Mouse (Mus musculus) midbrain, embryonic 12.5 days (tissue): ENCODE measurements around the gene Gm28845. TPM values are rescaled to one million over a fixed set of nuclear protein-coding genes. Genes with fewer than 3 reads are reported as not detected.
A peak's percentile ranks its signal among the peaks of the same experiment; 100 is the strongest.

Source experiments
- ATAC-seq: fragments of 200-750 bp; cut with Nextera tagmentation; 2 replicates; pipeline ENCODE4 v1.8.0; 2017; ENCODE audit warnings: low read depth, moderate TSS enrichment, moderate library complexity; ENCODE audit not compliant: low FRiP score
- H3K27ac ChIP-seq: fragments of 300-500 bp; sonication (generic); replicated peaks from 2 replicates; pipeline ENCODE4 v1.5.1; 2016; ENCODE audit warnings: mild to moderate bottlenecking
- H3K27me3 ChIP-seq: fragments of 300-500 bp; sonication (generic); 2 replicates; pipeline ENCODE4 v1.6.1; 2016; ENCODE audit warnings: mild to moderate bottlenecking
- H3K36me3 ChIP-seq: fragments of 300-500 bp; sonication (generic); 2 replicates; pipeline ENCODE4 v1.6.1; 2016
- H3K4me1 ChIP-seq: fragments of 300-500 bp; sonication (generic); 2 replicates; pipeline ENCODE4 v1.6.1; 2016
- H3K4me2 ChIP-seq: fragments of 300-500 bp; sonication (generic); replicated peaks from 2 replicates; pipeline ENCODE4 v1.6.1; 2016; ENCODE audit warnings: mild to moderate bottlenecking, moderate library complexity
- H3K4me3 ChIP-seq: fragments of 300-500 bp; sonication (generic); 2 replicates; pipeline ENCODE4 v1.5.1; 2016; ENCODE audit warnings: mild to moderate bottlenecking
- H3K9ac ChIP-seq: fragments of 300-500 bp; sonication (generic); replicated peaks from 2 replicates; pipeline ENCODE4 v1.6.1; 2016; ENCODE audit warnings: mild to moderate bottlenecking, moderate library complexity
- H3K9me3 ChIP-seq: fragments of 300-500 bp; sonication (generic); 2 replicates; pipeline ENCODE4 v1.6.1; 2016; ENCODE audit warnings: mild to moderate bottlenecking
- WGBS: fragments of 180-500 bp; shearing (Covaris S2); methylation state at CpG from one replicate; pipeline ENCODE4 v1.1.7; 2016; 5-methylcytosine and 5-hydroxymethylcytosine counted together
- polyA plus RNA-seq: library from polyadenylated mRNA; unstranded; fragments of >200 nt; fragmentation: Nextera tagmentation; extraction: Ambion mirVana; gene quantifications from 2 replicates; pipeline ENCODE4 v1.2.1, GENCODE M21; 2016

Gene Gm28845
- polyA plus RNA-seq, 1 experiment from 2014 or later, result not detected

GRCm38 (mm10) chr1:65129634-65130180 lies 10.3 kb upstream of the Gm28845 start:
- no peaks in the 10 kb centered on the region for H3K27me3 ChIP-seq
- H3K4me1 ChIP-seq, result no peaks in the 10 kb centered on the region
- WGBS, result 86% methylated on average over 3 of the region's 3 CpGs
- H3K36me3 ChIP-seq, result no peaks in the 10 kb centered on the region
- ATAC-seq, result no peak
- H3K4me2 ChIP-seq, result no peak overlapping the region
- no peaks in the 10 kb centered on the region for H3K9me3 ChIP-seq
- H3K4me3 ChIP-seq, result no peak overlapping the region
- H3K27ac ChIP-seq, result no peak overlapping the region
- H3K9ac ChIP-seq, result no peak overlapping the region

GRCm38 (mm10) chr1:65122574-65123372 lies 3.4 kb upstream of the Gm28845 start, which contains the start of gene D630023F18Rik:
Gene D630023F18Rik, minus strand, starts transcription at chr1:65123214.
- ATAC-seq, result no peak
- no peaks in the 10 kb centered on the region for H3K36me3 ChIP-seq
- H3K9ac ChIP-seq, result no peak within 1 kb of the TSS; the same call in 1 of the 2 replicates
- WGBS, result 24% methylated on average over 9 of the region's 9 CpGs
- no peaks in the 10 kb centered on the region for H3K27me3 ChIP-seq
- H3K27ac ChIP-seq, result no peak within 1 kb of the TSS
- peak within 1 kb of the TSS; percentile 50 for H3K4me2 ChIP-seq
- no peaks in the 10 kb centered on the region for H3K4me1 ChIP-seq
- no peaks in the 10 kb centered on the region for H3K9me3 ChIP-seq
- H3K4me3 ChIP-seq, result peak within 1 kb of the TSS; percentile 21

DNA sequence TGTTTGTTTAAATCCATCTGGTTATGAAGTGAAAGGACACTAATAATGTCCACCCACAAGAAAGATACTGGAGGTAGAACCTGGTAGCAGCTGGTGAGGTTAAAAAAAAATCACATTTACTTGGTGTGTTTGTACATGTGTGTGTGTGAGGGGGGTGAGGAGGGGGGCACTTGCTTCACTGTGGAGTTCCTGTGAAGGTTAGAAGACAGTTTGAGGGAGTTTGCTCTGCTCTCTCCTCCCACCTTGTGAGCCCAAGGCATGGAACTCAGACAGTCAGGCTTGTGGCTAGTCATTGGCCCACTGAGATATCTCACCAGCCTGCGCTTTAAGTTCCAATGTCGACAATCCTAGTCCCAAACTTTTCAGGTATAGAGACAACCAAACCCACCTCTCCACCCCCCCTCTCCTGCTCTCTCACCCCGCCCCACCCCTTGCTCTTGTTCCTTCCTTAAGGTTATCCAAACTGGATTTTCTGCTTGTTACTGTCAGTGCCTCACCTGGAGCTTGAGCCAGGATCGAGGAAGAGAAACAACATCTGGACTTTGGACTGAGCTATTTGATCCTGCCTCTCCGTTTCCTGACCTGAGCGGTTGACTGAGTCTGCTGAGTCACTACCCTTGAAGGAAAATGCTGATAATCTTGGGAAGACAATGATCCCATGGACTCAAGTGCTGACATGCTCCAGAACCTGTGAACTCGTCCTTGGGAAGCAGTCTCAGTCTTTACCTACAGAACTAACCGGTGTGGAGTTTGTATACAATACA lies 1.0 kb downstream of the Gm28845 start:
- H3K4me3 ChIP-seq, result no peak overlapping the region
- WGBS, result 76% methylated on average over 8 of the region's 8 CpGs
- H3K4me2 ChIP-seq, result no peak overlapping the region
- no peaks in the 10 kb centered on the region for H3K36me3 ChIP-seq
- H3K9ac ChIP-seq, result no peak overlapping the region
- H3K9me3 ChIP-seq, result no peaks in the 10 kb centered on the region
- no peaks in the 10 kb centered on the region for H3K4me1 ChIP-seq
- no peaks in the 10 kb centered on the region for H3K27me3 ChIP-seq
- no peak overlapping the region for H3K27ac ChIP-seq
- no peak for ATAC-seq

DNA sequence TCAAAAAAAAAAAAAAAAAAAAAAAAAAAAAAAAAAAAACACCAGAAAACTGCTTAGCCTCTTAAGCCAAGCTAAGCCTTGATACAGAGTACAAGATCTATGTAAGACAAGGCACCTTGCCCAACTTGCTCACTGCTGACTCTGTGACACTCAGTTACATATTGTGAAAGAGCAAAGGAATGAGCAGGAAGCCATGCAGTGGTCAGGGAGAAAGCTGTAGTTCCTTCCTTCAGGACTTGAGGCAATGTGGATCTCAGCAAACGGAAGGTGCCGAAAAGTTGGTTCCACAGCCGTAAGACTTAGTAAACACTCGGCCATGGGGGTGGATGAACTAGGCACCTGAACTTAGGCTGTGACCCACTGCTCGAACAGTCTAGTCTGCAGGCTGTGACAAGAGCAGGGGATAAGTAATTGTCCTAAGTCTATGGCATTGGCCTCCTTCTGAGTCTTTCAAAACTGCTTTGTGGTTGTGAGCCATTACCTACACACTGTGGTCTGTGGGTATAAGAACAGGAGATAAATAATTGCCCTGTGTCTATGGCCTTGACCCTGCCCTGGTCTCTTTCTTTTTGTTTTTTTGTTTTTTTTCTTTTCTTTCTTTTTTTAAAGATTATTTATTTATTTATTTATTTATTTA lies 5.7 kb downstream of the Gm28845 start:
- Histone ChIP-seq H3K4me2 (no peak overlapping the region), H3K4me1 (no peaks in the 10 kb centered on the region), H3K4me3 (no peak overlapping the region), H3K9ac (no peak overlapping the region), H3K27me3 (no peaks in the 10 kb centered on the region), H3K9me3 (no peaks in the 10 kb centered on the region), H3K36me3 (no peaks in the 10 kb centered on the region), H3K27ac (no peak overlapping the region)
- WGBS, result 90% methylated on average over 5 of the region's 5 CpGs
- ATAC-seq, result no peak

DNA sequence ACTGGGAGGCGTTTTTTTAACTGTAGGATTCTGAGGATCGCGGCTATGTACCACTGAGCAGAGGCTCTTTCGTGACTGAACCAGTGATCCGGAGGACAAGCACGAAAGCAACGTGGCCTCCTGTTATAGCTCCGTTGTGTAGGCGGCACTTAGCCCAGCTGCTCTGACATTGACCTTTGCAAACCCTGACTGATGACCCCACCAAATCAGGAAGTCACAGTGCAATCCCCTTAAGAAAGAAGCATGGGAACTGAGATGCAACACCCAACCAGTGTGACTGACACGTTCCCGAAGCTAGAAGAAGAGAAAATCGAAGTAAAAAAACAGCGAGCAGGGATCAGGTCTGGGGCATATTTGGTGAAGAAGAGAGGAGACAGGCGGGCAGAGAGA lies 6.6 kb downstream of the Gm28845 start:
- H3K27ac ChIP-seq, result no peak overlapping the region
- H3K27me3 ChIP-seq, result no peaks in the 10 kb centered on the region
- no peak overlapping the region for H3K4me3 ChIP-seq
- peak overlapping the region; percentile 18; the same call in 1 of the 2 replicates for H3K4me2 ChIP-seq
- H3K36me3 ChIP-seq, result no peaks in the 10 kb centered on the region
- H3K4me1 ChIP-seq, result no peaks in the 10 kb centered on the region
- WGBS, result 62% methylated on average over 14 of the region's 14 CpGs
- no peak overlapping the region for H3K9ac ChIP-seq
- ATAC-seq, result no peak
- H3K9me3 ChIP-seq, result no peaks in the 10 kb centered on the region

DNA sequence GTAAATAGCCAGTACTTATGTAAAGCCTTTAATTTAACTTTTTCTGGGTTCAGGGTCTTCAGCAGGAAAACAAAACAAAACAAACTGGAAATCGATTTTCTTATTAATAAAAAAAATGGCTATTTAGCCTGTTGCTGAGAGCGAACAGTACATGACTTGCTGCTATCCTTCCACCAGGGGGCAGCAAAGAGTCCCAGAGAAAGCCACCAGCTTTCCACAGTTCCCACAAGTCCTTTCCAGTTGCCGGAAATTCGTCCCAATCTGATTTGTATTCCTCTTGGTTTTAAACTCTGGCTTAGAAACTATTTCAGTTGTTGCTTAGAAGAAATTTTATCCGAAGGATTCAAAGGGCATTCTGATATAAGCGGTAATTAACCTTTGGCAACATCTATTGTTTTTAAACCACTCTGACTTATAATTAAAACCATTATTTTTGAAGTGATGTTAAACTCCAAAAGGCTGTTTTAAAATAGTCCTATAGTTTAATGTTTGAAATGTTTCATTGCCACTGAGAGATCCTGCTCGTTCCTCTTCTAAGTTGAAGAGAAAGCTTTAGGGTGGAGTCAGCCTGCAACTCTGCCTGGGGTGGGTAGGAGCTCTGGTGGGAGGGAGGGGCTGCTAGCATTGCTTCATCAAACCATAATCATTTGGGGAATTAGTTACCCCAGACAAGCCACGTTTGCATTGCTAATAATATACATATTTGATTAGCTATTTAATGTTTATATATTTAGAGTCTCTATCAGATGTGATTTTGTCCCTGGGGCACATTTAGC lies 7.1 kb downstream of the Gm28845 start:
- no peak overlapping the region for H3K9ac ChIP-seq
- peak overlapping the region; percentile 18; the same call in 1 of the 2 replicates for H3K4me2 ChIP-seq
- no peaks in the 10 kb centered on the region for H3K27me3 ChIP-seq
- no peak overlapping the region for H3K4me3 ChIP-seq
- 0 out of 2 replicates have a peak, but pooled peaks have one; percentile 34 for ATAC-seq
- no peaks in the 10 kb centered on the region for H3K36me3 ChIP-seq
- 16% methylated on average over 8 of the region's 8 CpGs for WGBS
- no peak overlapping the region for H3K27ac ChIP-seq
- no peaks in the 10 kb centered on the region for H3K9me3 ChIP-seq
- H3K4me1 ChIP-seq, result no peaks in the 10 kb centered on the region

- Histone ChIP-seq H3K9me3 (no peaks in the 10 kb centered on the region), H3K27me3 (no peaks in the 10 kb centered on the region), H3K27ac (no peak overlapping the region), H3K4me1 (no peaks in the 10 kb centered on the region), H3K4me2 (no peak overlapping the region), H3K36me3 (no peaks in the 10 kb centered on the region), H3K4me3 (no peak overlapping the region), H3K9ac (no peak overlapping the region)
- 77% methylated on average over 25 of the region's 25 CpGs for WGBS
- ATAC-seq, result no peak
Measured at GRCm38 (mm10) chr1:65109756-65110435, 9.5 kb downstream of the Gm28845 start.

GRCm38 (mm10) chr1:65109196-65109595 lies 10.2 kb downstream of the Gm28845 start:
- Histone ChIP-seq H3K36me3 (no peaks in the 10 kb centered on the region), H3K4me3 (no peak overlapping the region), H3K9me3 (no peaks in the 10 kb centered on the region), H3K27me3 (no peaks in the 10 kb centered on the region), H3K4me2 (no peak overlapping the region), H3K27ac (no peak overlapping the region), H3K9ac (no peak overlapping the region), H3K4me1 (no peaks in the 10 kb centered on the region)
- no peak for ATAC-seq
- WGBS, result 91% methylated on average over 8 of the region's 8 CpGs

DNA sequence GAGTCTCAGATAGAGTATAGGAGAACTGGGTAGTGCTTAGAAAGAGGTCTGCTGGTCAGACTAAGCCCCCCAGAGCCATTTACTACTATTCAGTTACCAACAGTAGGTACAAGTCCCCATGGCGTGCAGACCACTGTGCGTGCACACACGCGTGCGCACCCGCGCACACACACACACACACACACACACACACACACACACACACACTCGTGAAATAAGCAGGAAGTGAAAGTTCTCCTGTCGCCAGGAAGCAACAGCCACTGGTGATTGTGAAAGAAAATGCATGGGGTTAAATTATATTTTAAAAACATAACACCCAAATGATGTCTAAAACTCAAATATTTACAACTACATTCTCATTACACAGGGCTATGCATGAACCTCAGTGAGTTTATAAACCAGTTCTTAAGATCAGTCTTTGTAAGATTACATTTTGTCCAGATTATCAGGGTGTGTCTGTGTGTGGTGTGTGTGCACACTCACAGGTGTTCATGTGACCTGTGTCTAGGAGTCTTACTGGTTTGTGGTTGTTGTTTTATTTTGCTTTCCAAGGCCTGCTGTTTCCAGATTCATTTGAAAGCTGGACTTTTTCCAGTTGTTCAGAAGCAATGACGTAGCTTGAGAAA lies 11.6 kb downstream of the Gm28845 start:
- H3K4me2 ChIP-seq, result no peak overlapping the region
- H3K27me3 ChIP-seq, result no peaks in the 10 kb centered on the region
- WGBS, result 88% methylated on average over 10 of the region's 10 CpGs
- no peak overlapping the region for H3K27ac ChIP-seq
- ATAC-seq, result no peak
- H3K4me1 ChIP-seq, result no peaks in the 10 kb centered on the region
- no peaks in the 10 kb centered on the region for H3K9me3 ChIP-seq
- H3K9ac ChIP-seq, result no peak overlapping the region
- no peak overlapping the region for H3K4me3 ChIP-seq
- no peaks in the 10 kb centered on the region for H3K36me3 ChIP-seq

DNA sequence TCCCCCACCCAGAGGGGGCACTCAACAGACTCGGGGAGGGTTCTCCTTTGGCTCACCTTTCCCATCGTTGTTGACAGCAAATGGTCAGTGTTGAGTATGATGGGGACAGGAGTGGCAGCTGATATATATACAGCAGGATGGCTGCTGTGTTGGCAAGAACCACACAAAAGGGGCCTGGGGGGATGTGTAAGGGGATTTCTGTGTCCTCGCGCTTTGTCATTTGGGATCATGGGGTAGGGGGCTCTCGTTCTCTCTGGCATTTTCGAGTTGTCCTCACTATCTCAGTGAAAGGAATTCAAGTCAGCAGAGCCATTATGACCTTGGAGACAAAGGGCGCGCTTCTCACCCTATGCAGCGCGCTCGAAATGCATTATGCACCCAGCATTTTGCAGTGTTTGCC lies 16.1 kb downstream of the Gm28845 start, which contains the start of gene Cryga:
Cryga (minus strand) TSS at position 101 of the 400 bp plus-strand sequence.
- no peak within 1 kb of the TSS for H3K9ac ChIP-seq
- H3K27ac ChIP-seq, result no peak within 1 kb of the TSS
- no peaks in the 10 kb centered on the region for H3K36me3 ChIP-seq
- no peak for ATAC-seq
- H3K9me3 ChIP-seq, result no peaks in the 10 kb centered on the region
- no peak within 1 kb of the TSS for H3K4me2 ChIP-seq
- H3K4me1 ChIP-seq, result no peaks in the 10 kb centered on the region
- no peak within 1 kb of the TSS for H3K4me3 ChIP-seq
- no peaks in the 10 kb centered on the region for H3K27me3 ChIP-seq
- WGBS, result 89% methylated on average over 11 of the region's 11 CpGs
